In genomic region chr15:85652431-85652830, GRCm38 (mm10) we compare ENCODE assay signal across 9 mouse cellular contexts.
DNase-seq lines count a peak whose midpoint lies in the region; ATAC-seq and TF ChIP-seq lines count a peak whose summit lies in the region.
"Had no signal": no experiment of that assay in that cellular context is flagged by ENCODE, and none has a peak within 500 bp of the region (broad histone marks: within the 10 kb centered on the region; RNA-seq: fewer than 3 reads in every experiment).

No protein-coding gene starts in this region.

- no peak for ATAC-seq in limb, embryonic 15.5 days (ENCODE audit: insufficient number of reproducible peaks, low FRiP score, low TSS enrichment, low read depth)

- TF ChIP-seq CTCF in kidney, adult 2 months (conservative IDR thresholded peaks at IDR 0.05; ENCODE audit: insufficient read depth, insufficient read length, low read depth, low read length) = no peak

- peaks cover 21% of the 10 kb centered on the region; the same call in 1 of the 2 replicates for H3K4me1 ChIP-seq in kidney, adult 2 months (ENCODE audit: control insufficient read depth, insufficient read depth, low read length)
- peaks cover 39% of the 10 kb centered on the region for H3K4me1 ChIP-seq in brown adipose tissue, adult 24 weeks (ENCODE audit: control insufficient read depth, insufficient read depth, insufficient read length, low read length)
- H3K4me1 ChIP-seq in limb, embryonic 15.5 days = peaks cover 67% of the 10 kb centered on the region
- H3K4me1 ChIP-seq: liver, embryonic 15.5 days had no signal

- H3K4me3 ChIP-seq in kidney, adult 2 months (ENCODE audit: insufficient read depth, low read depth, low read length) = no peak overlapping the region
- peak overlapping the region; percentile 39; the same call in 1 of the 2 replicates for H3K4me3 ChIP-seq in brown adipose tissue, adult 24 weeks (ENCODE audit: insufficient read depth, low read depth, low read length)
- H3K4me3 ChIP-seq in limb, embryonic 15.5 days = no peak overlapping the region
- H3K4me3 ChIP-seq: liver, embryonic 15.5 days had no signal

- no peak overlapping the region for H3K9ac ChIP-seq in limb, embryonic 15.5 days
- H3K9ac ChIP-seq: liver, embryonic 15.5 days had no signal

- peak; percentile 42 for DNase-seq in cerebellum, adult 11 months
- no peak for DNase-seq in cerebellum, adult 8-10 months
- DNase-seq in kidney, adult 2 months = no peak
- no peak for DNase-seq in kidney, adult 8-10 months
- DNase-seq in frontal cortex, postnatal 36 days (ENCODE audit: low spot score in 2 of 2) = no peak
- no peak for DNase-seq in urinary bladder, adult 2 months (ENCODE audit: low spot score)

- no peaks in the 10 kb centered on the region for H3K27me3 ChIP-seq in kidney, adult 2 months (replicated peaks; ENCODE audit: control insufficient read depth, insufficient read depth, low read length)
- H3K27me3 ChIP-seq in limb, embryonic 15.5 days = no peaks in the 10 kb centered on the region

- WGBS in kidney, adult 2 months = 69% methylated on average over 5 of the region's 5 CpGs
- 78% methylated on average over 5 of the region's 5 CpGs for WGBS in limb, embryonic 15.5 days

- H3K9me3 ChIP-seq in limb, embryonic 15.5 days = no peaks in the 10 kb centered on the region
- H3K9me3 ChIP-seq: liver, embryonic 15.5 days had no signal

- no peaks in the 10 kb centered on the region for H3K36me3 ChIP-seq in kidney, adult 2 months (ENCODE audit: control insufficient read depth, insufficient read depth, low read length)
- H3K36me3 ChIP-seq in limb, embryonic 15.5 days = 0 out of 2 replicates have a peak, but pooled peaks cover 3% of the 10 kb centered on the region
- H3K36me3 ChIP-seq: liver, embryonic 15.5 days had no signal

- peak overlapping the region; percentile 75 for H3K27ac ChIP-seq in kidney, adult 2 months (ENCODE audit: insufficient read depth, low read depth, low read length)
- peak overlapping the region; percentile 66 for H3K27ac ChIP-seq in brown adipose tissue, adult 24 weeks (replicated peaks; ENCODE audit: low read depth, low read length)
- H3K27ac ChIP-seq in limb, embryonic 15.5 days = peak overlapping the region; percentile 99
- H3K27ac ChIP-seq: liver, embryonic 15.5 days had no signal

- H3K4me2 ChIP-seq in limb, embryonic 15.5 days = no peak overlapping the region; the same call in 1 of the 2 replicates
- H3K4me2 ChIP-seq: liver, embryonic 15.5 days had no signal

- no peak for TF ChIP-seq POLR2A in kidney, adult 2 months (IDR thresholded peaks at IDR 0.05; ENCODE audit: low read depth, low read length)
